Mouse (Mus musculus): ENCODE results near the gene Pcf11. TPM values are rescaled to one million over a fixed set of nuclear protein-coding genes. Genes with fewer than 3 reads are reported as not detected.

Gene Pcf11
- polyA plus RNA-seq, 1 experiment from 2014 or later, result 13.9 TPM

GRCm38 (mm10) chr7:92624488-92624887 is 45.2 kb downstream of the Pcf11 start:
- H3K4me3 ChIP-seq, result no peak overlapping the region
- H3K27me3 ChIP-seq (ENCODE audit: insufficient read depth, poor library complexity, severe bottlenecking), result no peaks in the 10 kb centered on the region
- DNase-seq (ENCODE audit: low spot score), result no peak
- H3K9me3 ChIP-seq, result no peaks in the 10 kb centered on the region
- no peak overlapping the region for H3K27ac ChIP-seq
- WGBS, result 67% methylated on average over 2 of the region's 2 CpGs
- no peaks in the 10 kb centered on the region for H3K4me1 ChIP-seq (replicated peaks)
- H3K36me3 ChIP-seq, result no peaks in the 10 kb centered on the region; the same call in 1 of the 2 replicates

- H3K4me3 ChIP-seq, result no peak overlapping the region
- no peak for DNase-seq (ENCODE audit: low spot score)
- no peaks in the 10 kb centered on the region for H3K27me3 ChIP-seq (ENCODE audit: insufficient read depth, poor library complexity, severe bottlenecking)
- WGBS, result 88% methylated on average over 7 of the region's 7 CpGs
- H3K36me3 ChIP-seq, result peaks cover 12% of the 10 kb centered on the region; the same call in 1 of the 2 replicates
- H3K27ac ChIP-seq, result no peak overlapping the region
- no peaks in the 10 kb centered on the region for H3K9me3 ChIP-seq
- H3K4me1 ChIP-seq (replicated peaks), result no peaks in the 10 kb centered on the region
These were observed 58.9 kb downstream of the Pcf11 start for GRCm38 (mm10) chr7:92610830-92611229.

GRCm38 (mm10) chr7:92604961-92605360 is 64.8 kb downstream of the Pcf11 start:
- no peak overlapping the region for H3K4me3 ChIP-seq
- H3K4me1 ChIP-seq (replicated peaks), result no peaks in the 10 kb centered on the region
- H3K36me3 ChIP-seq, result peaks cover 24% of the 10 kb centered on the region
- H3K27ac ChIP-seq, result no peak overlapping the region
- DNase-seq (ENCODE audit: low spot score), result no peak
- no peaks in the 10 kb centered on the region for H3K27me3 ChIP-seq (ENCODE audit: insufficient read depth, poor library complexity, severe bottlenecking)
- 92% methylated on average over 7 of the region's 7 CpGs for WGBS
- H3K9me3 ChIP-seq, result no peaks in the 10 kb centered on the region; the same call in 1 of the 2 replicates

Other genes starting within 250 kb of the Pcf11 start
- 62.8 and 63.2 TPM in 2 replicates for gene Ccdc90b, start 108.8 kb downstream of the Pcf11 start, polyA plus RNA-seq (2016; fragmentation: Nextera tagmentation; extraction: Ambion mirVana)
- 10.0 and 11.1 TPM in 2 replicates for gene Ankrd42, start 32.8 kb downstream of the Pcf11 start, polyA plus RNA-seq (2016; fragmentation: Nextera tagmentation; extraction: Ambion mirVana)
- gene Rab30, start 71.7 kb upstream of the Pcf11 start, polyA plus RNA-seq (2016; fragmentation: Nextera tagmentation; extraction: Ambion mirVana), result 11.1 and 14.7 TPM in 2 replicates
- 17.4 and 23.9 TPM in 2 replicates for gene Ddias, start 204.3 kb upstream of the Pcf11 start, polyA plus RNA-seq (2016; fragmentation: Nextera tagmentation; extraction: Ambion mirVana)
- 19.8 and 22.5 TPM in 2 replicates for gene Prcp, start 204.5 kb upstream of the Pcf11 start, polyA plus RNA-seq (2016; fragmentation: Nextera tagmentation; extraction: Ambion mirVana)